Mouse (Mus musculus): ENCODE measurements around the gene Aamdc.

DNA sequence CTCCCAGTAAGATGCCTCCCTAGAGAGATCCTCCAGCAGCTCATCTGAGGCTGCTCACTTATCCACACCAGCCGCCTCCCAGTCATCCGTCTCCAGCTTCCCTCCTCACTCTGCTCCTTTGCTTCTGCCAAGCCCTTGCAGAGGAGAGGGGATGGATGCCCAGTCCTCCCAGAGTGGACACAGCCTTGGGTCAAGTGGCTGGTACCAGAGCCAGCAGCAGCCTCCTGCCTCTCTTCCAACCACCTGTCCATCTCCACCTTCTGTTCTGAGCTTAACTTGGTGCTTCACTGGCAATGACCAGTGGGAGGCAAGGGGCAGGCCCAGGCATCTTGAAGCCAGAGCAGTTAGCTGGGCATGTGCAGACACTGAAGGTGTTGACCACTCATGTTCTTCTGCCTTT lies 32.8 kb downstream of the Aamdc start:
- TF ChIP-seq CTCF (conservative IDR thresholded peaks at IDR 0.05; ENCODE audit: low read length): no peak
- no peak for TF ChIP-seq NANOG (IDR thresholded peaks at IDR 0.05; ENCODE audit: borderline replicate concordance, low read length)
- no peak for TF ChIP-seq POU5F1 (IDR thresholded peaks at IDR 0.05; ENCODE audit: borderline replicate concordance, low read length)
